Mouse (Mus musculus): ENCODE results near the gene Cdkn1a.

DNA sequence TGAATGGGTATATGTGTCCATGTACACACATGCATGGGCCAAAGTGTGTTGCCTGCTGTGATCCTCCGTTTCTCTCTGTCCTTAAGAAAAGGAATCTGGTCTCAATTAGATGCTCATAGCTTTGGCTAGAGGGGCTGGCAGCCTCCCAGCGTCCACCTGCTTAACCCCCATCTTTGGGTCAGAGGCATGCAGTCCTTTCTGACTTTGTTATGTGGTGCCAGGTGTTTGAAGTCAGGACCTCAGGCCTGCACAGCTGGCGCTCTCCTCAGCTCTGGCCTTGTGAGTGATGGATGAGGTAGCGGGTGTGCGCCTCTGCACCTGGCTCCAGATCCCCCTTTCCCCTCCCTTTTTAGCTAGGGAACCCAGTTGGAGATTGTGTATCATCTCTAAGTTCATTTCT is 27.3 kb downstream of the Cdkn1a start:
- no peak for TF ChIP-seq POLR2A (IDR thresholded peaks at IDR 0.05; ENCODE audit: insufficient read depth, low read length)
- no peak for TF ChIP-seq CTCF (IDR thresholded peaks at IDR 0.05; ENCODE audit: low read depth, low read length)
- no peak for TF ChIP-seq EP300 (IDR thresholded peaks at IDR 0.05; ENCODE audit: insufficient read depth, low read depth, low read length)
